Mouse (Mus musculus): Measurements from ENCODE around the gene Tnr. TPM values are rescaled to one million over a fixed set of nuclear protein-coding genes. Genes with fewer than 3 reads are reported as not detected.

The Tnr gene
- polyA plus RNA-seq, 1 experiment from 2014 or later = not detected

DNA sequence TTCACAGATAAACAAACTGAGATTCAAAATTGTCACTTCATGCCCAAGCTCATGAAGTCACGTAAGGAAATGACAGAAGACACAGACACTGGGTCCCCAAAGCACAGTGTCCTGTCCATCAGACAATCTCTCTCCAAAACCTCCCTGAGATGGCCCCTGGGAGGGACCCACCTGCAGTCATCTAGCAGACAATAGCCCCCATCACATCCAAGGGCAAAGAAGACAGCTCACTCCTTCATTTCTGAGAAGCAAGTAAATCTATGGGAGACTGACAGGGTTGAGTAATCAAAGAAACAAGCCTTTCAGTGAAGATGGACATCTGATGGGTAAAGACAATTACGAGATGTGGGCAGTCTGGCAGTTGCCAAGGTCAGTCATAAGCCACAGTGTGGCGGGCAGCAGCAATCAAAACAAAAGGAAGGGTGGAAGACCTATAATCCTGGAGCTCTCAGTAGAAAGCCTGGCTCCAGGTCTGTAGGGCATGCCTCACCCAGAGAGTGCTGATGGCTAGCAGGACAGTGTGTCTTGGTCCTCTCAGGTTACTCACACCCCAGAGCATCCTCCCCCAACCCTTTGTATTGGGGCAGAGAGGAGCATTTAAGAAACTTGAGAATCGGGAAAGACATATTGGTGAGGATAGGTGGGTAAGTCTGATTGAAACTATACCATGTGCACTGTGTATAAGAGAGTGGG, 310.2 kb downstream of the Tnr start:
- Histone ChIP-seq H3K36me3 (no peaks in the 10 kb centered on the region), H3K4me3 (no peak overlapping the region), H3K27ac (replicated peaks) (no peak overlapping the region), H3K27me3 (replicated peaks) (no peaks in the 10 kb centered on the region), H3K9ac (no peak overlapping the region), H3K4me2 (no peak overlapping the region), H3K4me1 (no peaks in the 10 kb centered on the region), H3K9me3 (no peaks in the 10 kb centered on the region)
- no peak for ATAC-seq (ENCODE audit: extremely low read depth, insufficient number of reproducible peaks, low FRiP score, low TSS enrichment)
- 39% methylated on average over 4 of the region's 4 CpGs for WGBS

DNA sequence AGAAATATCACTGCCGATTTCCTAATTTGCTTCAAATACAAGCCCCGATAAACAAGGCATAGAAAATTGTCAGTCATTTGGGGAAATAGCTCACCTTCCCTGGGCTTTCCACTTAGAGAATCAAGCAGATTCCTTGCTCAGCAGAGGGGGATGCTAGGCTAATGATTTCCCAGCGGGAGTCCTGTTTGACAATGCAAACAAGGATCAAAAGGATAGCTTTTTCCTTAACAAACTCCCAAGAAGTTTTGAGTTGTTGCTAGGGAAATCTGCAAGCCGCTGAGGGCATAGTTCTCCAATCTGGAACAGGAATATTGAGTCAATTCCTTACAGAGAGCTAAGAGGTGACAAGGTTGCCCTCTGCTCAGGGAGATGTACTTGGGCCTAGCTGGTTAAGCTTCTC, 311.6 kb downstream of the Tnr start:
- H3K4me2 ChIP-seq = no peak overlapping the region
- WGBS = 24% methylated on average over 4 of the region's 4 CpGs
- no peak overlapping the region for H3K9ac ChIP-seq
- no peaks in the 10 kb centered on the region for H3K9me3 ChIP-seq
- no peaks in the 10 kb centered on the region for H3K36me3 ChIP-seq
- no peak overlapping the region for H3K27ac ChIP-seq (replicated peaks)
- H3K4me1 ChIP-seq = no peaks in the 10 kb centered on the region
- no peak overlapping the region for H3K4me3 ChIP-seq
- H3K27me3 ChIP-seq (replicated peaks) = no peaks in the 10 kb centered on the region
- ATAC-seq (ENCODE audit: extremely low read depth, insufficient number of reproducible peaks, low FRiP score, low TSS enrichment) = no peak

DNA sequence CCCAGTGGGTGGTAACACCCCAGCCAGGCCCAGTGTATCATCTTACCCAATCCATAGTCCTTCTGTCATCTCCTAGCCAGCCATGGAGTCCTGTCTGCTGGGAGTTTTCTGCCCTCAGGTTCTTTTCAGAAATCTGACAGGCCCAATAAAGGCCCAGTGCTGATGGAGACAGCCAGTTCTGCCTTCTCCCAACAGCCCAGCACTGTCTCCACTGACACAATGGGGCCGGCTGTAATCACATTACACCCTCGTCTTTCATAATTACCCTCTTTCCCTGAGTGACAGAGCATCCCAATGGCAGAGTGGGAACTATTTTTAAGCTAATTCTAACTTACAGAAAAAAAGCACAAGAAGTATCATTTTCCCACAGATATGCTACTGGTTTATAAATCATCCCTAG, 316.8 kb downstream of the Tnr start:
- H3K4me2 ChIP-seq = no peak overlapping the region
- no peak for ATAC-seq (ENCODE audit: extremely low read depth, insufficient number of reproducible peaks, low FRiP score, low TSS enrichment)
- no peak overlapping the region for H3K9ac ChIP-seq
- no peaks in the 10 kb centered on the region for H3K9me3 ChIP-seq
- no peaks in the 10 kb centered on the region for H3K36me3 ChIP-seq
- no peaks in the 10 kb centered on the region for H3K27me3 ChIP-seq (replicated peaks)
- H3K27ac ChIP-seq (replicated peaks) = no peak overlapping the region
- no peaks in the 10 kb centered on the region for H3K4me1 ChIP-seq
- 46% methylated on average over 2 of the region's 2 CpGs for WGBS
- H3K4me3 ChIP-seq = no peak overlapping the region

DNA sequence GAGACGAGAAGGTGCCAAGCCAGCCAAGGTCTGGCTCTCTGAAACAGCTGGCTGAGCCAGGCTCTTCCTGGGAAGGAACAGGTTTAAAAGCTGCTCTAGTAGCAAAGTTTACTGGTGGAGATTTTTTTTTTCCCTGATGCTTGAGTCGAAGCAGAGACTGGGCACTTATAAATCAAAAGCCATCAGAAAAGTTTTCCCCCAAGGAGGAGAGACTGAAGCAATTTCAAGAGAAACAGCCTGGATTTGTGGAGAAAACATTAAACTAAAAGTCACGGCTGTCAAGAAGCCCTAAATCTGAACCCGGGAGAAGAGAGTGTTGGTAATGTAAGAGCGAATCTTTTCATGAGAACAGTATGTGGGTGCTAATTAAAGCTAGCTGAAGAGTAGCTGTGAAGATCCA, 319.3 kb downstream of the Tnr start:
- H3K4me1 ChIP-seq = no peaks in the 10 kb centered on the region

DNA sequence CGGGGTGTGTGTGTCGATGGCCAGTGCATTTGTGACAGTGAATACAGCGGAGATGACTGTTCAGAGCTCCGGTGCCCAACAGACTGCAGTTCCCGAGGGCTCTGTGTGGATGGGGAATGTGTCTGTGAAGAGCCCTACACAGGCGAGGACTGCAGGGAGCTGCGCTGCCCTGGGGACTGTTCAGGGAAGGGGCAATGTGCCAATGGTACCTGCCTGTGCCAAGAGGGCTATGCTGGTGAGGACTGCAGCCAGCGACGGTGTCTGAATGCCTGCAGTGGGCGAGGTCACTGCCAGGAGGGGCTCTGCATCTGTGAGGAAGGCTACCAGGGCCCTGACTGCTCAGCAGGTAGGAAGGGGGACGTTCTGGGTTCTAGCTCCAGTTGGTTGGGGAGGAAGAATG, 328.5 kb downstream of the Tnr start:
- peaks cover 5% of the 10 kb centered on the region; the same call in 1 of the 2 replicates for H3K9me3 ChIP-seq
- no peaks in the 10 kb centered on the region for H3K4me1 ChIP-seq
- H3K4me2 ChIP-seq = no peak overlapping the region
- no peaks in the 10 kb centered on the region for H3K36me3 ChIP-seq
- WGBS = 74% methylated on average over 11 of the region's 11 CpGs
- no peak overlapping the region for H3K4me3 ChIP-seq
- H3K27me3 ChIP-seq (replicated peaks) = no peaks in the 10 kb centered on the region
- H3K9ac ChIP-seq = no peak overlapping the region
- ATAC-seq (ENCODE audit: extremely low read depth, insufficient number of reproducible peaks, low FRiP score, low TSS enrichment) = no peak
- H3K27ac ChIP-seq (replicated peaks) = no peak overlapping the region

More for the DNA sequence above, 319.3 kb downstream of the Tnr start:
- H3K4me2 ChIP-seq = no peak overlapping the region
- no peak for ATAC-seq (ENCODE audit: extremely low read depth, insufficient number of reproducible peaks, low FRiP score, low TSS enrichment)
- H3K4me3 ChIP-seq = no peak overlapping the region
- no peaks in the 10 kb centered on the region for H3K36me3 ChIP-seq
- 60% methylated on average over 5 of the region's 5 CpGs for WGBS
- H3K27ac ChIP-seq (replicated peaks) = no peak overlapping the region
- no peak overlapping the region for H3K9ac ChIP-seq
- no peaks in the 10 kb centered on the region for H3K9me3 ChIP-seq
- H3K27me3 ChIP-seq (replicated peaks) = no peaks in the 10 kb centered on the region

DNA sequence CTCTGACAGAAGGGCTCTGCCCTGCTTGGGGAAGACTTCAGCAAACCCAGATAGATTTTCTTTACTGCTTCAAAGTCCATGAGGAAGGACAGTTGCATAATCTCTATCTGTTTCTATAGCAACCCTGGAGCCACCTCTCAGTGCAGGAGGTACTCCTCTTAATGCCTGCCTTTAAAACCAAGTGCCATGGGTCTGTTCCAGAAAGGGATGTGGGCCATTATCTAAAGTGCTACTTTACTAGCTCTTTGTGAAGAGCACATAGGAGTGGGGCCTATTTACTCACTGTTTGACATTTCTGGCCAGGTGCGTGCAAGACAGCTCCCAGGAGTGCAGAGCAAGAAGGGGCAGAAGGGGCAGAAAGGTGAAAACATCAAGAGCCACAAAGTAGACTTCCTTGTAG, 330.7 kb downstream of the Tnr start:
- no peaks in the 10 kb centered on the region for H3K27me3 ChIP-seq (replicated peaks)
- no peak overlapping the region for H3K27ac ChIP-seq (replicated peaks)
- H3K36me3 ChIP-seq = no peaks in the 10 kb centered on the region
- no peaks in the 10 kb centered on the region for H3K4me1 ChIP-seq
- peaks cover 3% of the 10 kb centered on the region; the same call in 1 of the 2 replicates for H3K9me3 ChIP-seq
- WGBS = 49% methylated on average over 1 of the region's 1 CpGs
- H3K4me3 ChIP-seq = no peak overlapping the region
- H3K9ac ChIP-seq = no peak overlapping the region
- ATAC-seq (ENCODE audit: extremely low read depth, insufficient number of reproducible peaks, low FRiP score, low TSS enrichment) = no peak
- H3K4me2 ChIP-seq = no peak overlapping the region

DNA sequence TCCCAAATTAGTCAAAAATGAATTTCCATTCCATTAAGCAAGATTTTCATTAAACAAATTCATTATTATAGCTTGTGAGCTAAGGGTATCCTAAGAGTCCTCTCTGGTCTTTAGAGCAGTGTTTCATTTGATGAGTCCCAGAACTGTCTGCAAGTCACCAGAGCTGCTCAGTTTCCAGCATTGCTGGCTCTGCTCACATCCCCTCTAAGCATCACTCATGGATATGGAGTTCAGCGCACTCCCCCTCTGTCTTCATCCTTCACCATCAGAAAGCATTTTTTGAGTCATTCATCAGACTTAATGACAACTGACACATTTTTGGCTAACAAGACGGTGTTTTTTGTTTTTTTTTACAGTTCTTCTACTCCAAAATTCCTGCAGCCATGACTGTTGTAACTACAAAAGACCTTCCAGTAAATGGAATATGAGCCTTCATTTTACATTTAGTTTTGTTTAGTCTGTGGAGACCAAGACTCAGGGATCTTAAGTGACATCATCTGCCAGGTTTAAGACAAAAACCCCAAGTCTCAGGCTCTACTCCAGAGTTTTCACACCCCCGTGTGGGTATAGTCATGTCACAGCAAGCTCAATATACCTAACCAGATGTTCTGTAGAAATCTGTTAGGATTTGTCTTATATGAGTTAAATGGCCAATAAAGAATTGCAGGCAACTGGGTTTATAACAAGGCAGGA, 338.4 kb downstream of the Tnr start:
- no peaks in the 10 kb centered on the region for H3K9me3 ChIP-seq
- no peaks in the 10 kb centered on the region for H3K36me3 ChIP-seq
- H3K27ac ChIP-seq (replicated peaks) = no peak overlapping the region
- no peaks in the 10 kb centered on the region for H3K4me1 ChIP-seq
- 65% methylated on average over 3 of the region's 3 CpGs for WGBS
- no peaks in the 10 kb centered on the region for H3K27me3 ChIP-seq (replicated peaks)
- ATAC-seq (ENCODE audit: extremely low read depth, insufficient number of reproducible peaks, low FRiP score, low TSS enrichment) = no peak
- no peak overlapping the region for H3K4me2 ChIP-seq
- no peak overlapping the region for H3K9ac ChIP-seq
- H3K4me3 ChIP-seq = no peak overlapping the region

DNA sequence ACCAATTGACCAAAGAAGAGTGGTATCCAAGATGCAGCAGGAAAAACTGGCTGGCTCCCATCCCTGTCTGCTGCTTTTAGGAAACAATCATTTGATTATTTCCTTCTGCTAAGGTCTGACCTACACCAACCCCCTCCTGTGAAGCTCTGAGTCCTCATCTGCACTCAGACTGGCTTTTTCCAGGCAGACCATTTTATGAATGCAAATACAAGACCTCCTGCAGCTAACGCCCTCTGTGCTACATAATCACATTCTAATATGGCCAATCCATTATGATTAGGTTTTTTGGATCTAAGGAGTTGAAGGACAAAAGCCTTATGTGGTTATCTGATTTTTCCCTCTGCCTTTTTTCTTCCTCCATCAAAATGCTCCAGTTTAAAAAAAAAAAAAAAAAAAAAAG, 342.1 kb downstream of the Tnr start:
- 68% methylated on average over 1 of the region's 1 CpGs for WGBS
- H3K36me3 ChIP-seq = no peaks in the 10 kb centered on the region
- H3K27ac ChIP-seq (replicated peaks) = no peak overlapping the region
- H3K4me1 ChIP-seq = no peaks in the 10 kb centered on the region
- H3K4me2 ChIP-seq = no peak overlapping the region
- no peaks in the 10 kb centered on the region for H3K27me3 ChIP-seq (replicated peaks)
- ATAC-seq (ENCODE audit: extremely low read depth, insufficient number of reproducible peaks, low FRiP score, low TSS enrichment) = no peak
- no peak overlapping the region for H3K9ac ChIP-seq
- H3K4me3 ChIP-seq = no peak overlapping the region
- no peaks in the 10 kb centered on the region for H3K9me3 ChIP-seq

DNA sequence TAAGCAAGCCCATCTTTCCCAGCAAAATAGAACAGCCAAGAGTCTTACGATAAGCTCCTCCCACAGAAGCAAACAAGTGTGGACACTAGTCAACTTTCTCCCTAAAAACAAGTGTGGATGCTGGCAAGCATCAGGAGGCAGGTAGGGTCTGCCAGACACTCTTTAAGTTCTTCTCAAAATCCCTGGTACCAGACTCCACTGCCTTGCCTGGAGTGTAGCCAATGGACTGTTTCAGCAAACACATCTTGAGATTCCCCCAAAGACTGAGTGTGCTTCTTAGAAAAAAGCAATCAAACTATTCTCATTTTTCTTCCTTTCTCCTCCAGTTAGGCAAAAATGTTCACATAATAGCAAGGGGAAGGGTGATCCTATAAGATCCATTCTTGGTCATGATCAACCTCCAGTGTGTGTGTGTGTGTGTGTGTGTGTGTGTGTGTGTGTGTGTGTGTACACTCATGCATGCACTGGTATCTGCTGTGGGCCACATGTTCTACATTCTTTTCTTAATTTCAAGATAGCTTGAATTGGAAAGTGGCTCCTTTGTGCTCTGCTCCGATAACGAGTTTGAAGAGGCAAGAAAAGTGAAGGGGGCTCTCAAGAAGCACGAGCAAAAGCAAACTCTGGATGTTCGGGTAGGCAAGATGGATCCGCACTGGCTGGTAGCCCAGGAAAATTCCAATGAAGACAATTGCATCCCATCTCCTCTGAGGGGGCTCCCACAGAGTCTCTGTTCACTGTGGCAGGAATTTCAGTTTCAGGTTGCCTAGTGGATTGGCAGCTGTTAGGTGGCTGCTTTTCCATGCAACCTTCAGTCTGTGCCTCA, 346.3 kb downstream of the Tnr start:
- Histone ChIP-seq H3K4me2 (no peak overlapping the region), H3K36me3 (no peaks in the 10 kb centered on the region), H3K4me3 (no peak overlapping the region), H3K9me3 (no peaks in the 10 kb centered on the region), H3K27ac (replicated peaks) (no peak overlapping the region), H3K9ac (no peak overlapping the region), H3K4me1 (no peaks in the 10 kb centered on the region), H3K27me3 (replicated peaks) (no peaks in the 10 kb centered on the region)
- WGBS = 51% methylated on average over 6 of the region's 6 CpGs
- ATAC-seq (ENCODE audit: extremely low read depth, insufficient number of reproducible peaks, low FRiP score, low TSS enrichment) = no peak

DNA sequence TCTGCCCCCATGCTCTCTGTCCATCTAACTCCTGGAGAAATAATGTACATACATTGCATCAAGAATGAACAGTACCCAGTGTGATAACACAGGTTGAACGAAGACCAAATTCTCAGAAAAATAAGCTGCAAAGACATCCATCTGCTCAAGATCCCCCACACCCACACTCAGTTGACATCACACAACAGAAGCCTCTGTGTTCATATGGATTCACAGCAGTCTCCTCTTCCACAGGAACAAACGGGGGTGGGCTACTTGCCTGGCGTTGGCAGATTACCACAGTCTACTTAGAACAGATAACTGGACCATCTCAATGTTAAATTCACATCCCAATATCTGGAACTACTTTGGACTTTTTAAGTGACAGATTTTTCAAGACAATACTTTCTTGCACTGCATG, 349.3 kb downstream of the Tnr start:
- Histone ChIP-seq H3K9me3 (no peaks in the 10 kb centered on the region), H3K4me3 (no peak overlapping the region), H3K4me2 (no peak overlapping the region), H3K27ac (replicated peaks) (no peak overlapping the region), H3K27me3 (replicated peaks) (no peaks in the 10 kb centered on the region), H3K4me1 (no peaks in the 10 kb centered on the region), H3K9ac (no peak overlapping the region), H3K36me3 (no peaks in the 10 kb centered on the region)
- whole genome bisulfite sequencing = 56% methylated on average over 3 of the region's 3 CpGs
- no peak for ATAC-seq (ENCODE audit: extremely low read depth, insufficient number of reproducible peaks, low FRiP score, low TSS enrichment)

DNA sequence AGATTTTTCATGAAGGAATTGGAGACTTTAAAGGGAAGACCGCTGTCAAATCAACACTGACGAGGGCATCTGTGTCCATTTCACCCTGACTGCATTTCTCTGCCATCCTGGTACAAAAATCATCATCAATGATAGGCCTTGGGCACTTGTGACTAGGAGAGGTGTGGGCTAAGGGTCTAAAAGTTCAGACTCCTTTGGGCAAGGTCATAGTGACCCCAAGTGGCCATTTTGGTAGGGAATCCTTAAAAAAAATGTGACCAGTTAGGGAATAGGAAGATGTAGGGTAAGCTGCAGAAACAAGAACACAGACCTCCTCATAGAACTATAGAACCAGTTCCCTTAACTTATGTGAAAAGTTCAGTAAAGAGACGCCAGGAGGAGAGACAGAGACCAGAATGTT, 355.1 kb downstream of the Tnr start:
- WGBS = 45% methylated on average over 3 of the region's 3 CpGs

More for the DNA sequence above, 355.1 kb downstream of the Tnr start:
- no peak for ATAC-seq (ENCODE audit: extremely low read depth, insufficient number of reproducible peaks, low FRiP score, low TSS enrichment)
- Histone ChIP-seq H3K4me3 (no peak overlapping the region), H3K9ac (no peak overlapping the region), H3K4me1 (no peaks in the 10 kb centered on the region), H3K27me3 (replicated peaks) (no peaks in the 10 kb centered on the region), H3K27ac (replicated peaks) (no peak overlapping the region), H3K4me2 (no peak overlapping the region), H3K36me3 (no peaks in the 10 kb centered on the region), H3K9me3 (no peaks in the 10 kb centered on the region)

All from heart, embryonic 13.5 days (tissue).